Mouse (Mus musculus) MEL (cell line): ENCODE data around the gene Prkch.

Experiments used
- E2F4 ChIP-seq: IDR thresholded peaks from 2 replicates; pipeline ENCODE4 v1.6.1; 2011; ENCODE audit warnings: low read depth, low read length, improper control_type of control experiment, borderline replicate concordance
- HCFC1 ChIP-seq: IDR thresholded peaks from 2 replicates; pipeline ENCODE4 v1.6.1; 2012; ENCODE audit warnings: low read depth, mild to moderate bottlenecking, inconsistent platforms, low read length, improper control_type of control experiment, moderate library complexity
- POLR2AphosphoS5 ChIP-seq: IDR thresholded peaks from 2 replicates; pipeline ENCODE4 v1.6.1; 2012; ENCODE audit warnings: low read depth, borderline replicate concordance, mild to moderate bottlenecking, inconsistent platforms, low read length, moderate library complexity, mixed read lengths
- SIN3A ChIP-seq: IDR thresholded peaks from 2 replicates; pipeline ENCODE4 v1.6.1; 2012; ENCODE audit warnings: low read length, improper control_type of control experiment, inconsistent platforms

- TF ChIP-seq HCFC1 (no peak), E2F4 (no peak), POLR2AphosphoS5 (no peak), SIN3A (no peak)
These were observed 19.0 kb upstream of the Prkch start for GRCm38 (mm10) chr12:73565620-73565969.
